Mouse (Mus musculus) forebrain, postnatal 0 days (tissue): Measurements from ENCODE around the gene Nsun2. TPM values are rescaled to one million over a fixed set of nuclear protein-coding genes. Genes with fewer than 3 reads are reported as not detected.

ENCODE experiments used
- ATAC-seq: fragments of 200-750 bp; cut with Nextera tagmentation; 2 replicates; pipeline ENCODE4 v1.8.0; 2017; ENCODE audit warnings: mild to moderate bottlenecking, moderate library complexity
- DNase-seq: peaks from one replicate; pipeline ENCODE4 v3.0.0-alpha.2; 2015
- H3K27ac ChIP-seq: fragments of 300-500 bp; sonication (generic); 2 replicates; pipeline ENCODE4 v1.5.1; 2014; ENCODE audit warnings: low read depth, mild to moderate bottlenecking, antibody characterized with exemption, low read length, moderate library complexity, mixed read lengths
- H3K27me3 ChIP-seq: fragments of 300-500 bp; sonication (generic); 2 replicates; pipeline ENCODE4 v1.6.1; 2014; ENCODE audit warnings: mild to moderate bottlenecking, low read length, mixed read lengths; ENCODE audit not compliant: insufficient read depth
- H3K36me3 ChIP-seq: fragments of 300-500 bp; sonication (generic); 2 replicates; pipeline ENCODE4 v1.6.1; 2014; ENCODE audit warnings: mild to moderate bottlenecking, moderate library complexity; ENCODE audit not compliant: insufficient read depth
- H3K4me1 ChIP-seq: fragments of 300-500 bp; sonication (generic); 2 replicates; pipeline ENCODE4 v1.6.1; 2014; ENCODE audit warnings: antibody characterized with exemption; ENCODE audit not compliant: insufficient read depth
- H3K4me2 ChIP-seq: fragments of 300-500 bp; sonication (generic); 2 replicates; pipeline ENCODE4 v1.6.1; 2014; ENCODE audit warnings: low read depth, mild to moderate bottlenecking, moderate library complexity
- H3K4me3 ChIP-seq: fragments of 300-500 bp; sonication (generic); 2 replicates; pipeline ENCODE4 v1.5.1; 2014; ENCODE audit warnings: low read depth, low read length, mixed read lengths
- H3K9ac ChIP-seq: fragments of 300-500 bp; sonication (generic); 2 replicates; pipeline ENCODE4 v1.6.1; 2014; ENCODE audit warnings: mild to moderate bottlenecking
- H3K9me3 ChIP-seq: fragments of 300-500 bp; sonication (generic); 2 replicates; pipeline ENCODE4 v1.6.1; 2016; ENCODE audit warnings: low read length
- CTCF ChIP-seq: sonication (generic); IDR thresholded peaks from 2 replicates; pipeline ENCODE4 v1.5.1; 2016; ENCODE audit warnings: antibody characterized with exemption, control low read depth, low read depth
- WGBS: fragments of 180-500 bp; shearing (Covaris S2); extraction: QIAGEN DNeasy Blood & Tissue Kit; methylation state at CpG from one replicate; pipeline ENCODE4 v1.1.7; 2014; 5-methylcytosine and 5-hydroxymethylcytosine counted together
- polyA plus RNA-seq: library from polyadenylated mRNA; unstranded; fragments of >200 nt; fragmentation: Nextera tagmentation; extraction: Ambion mirVana; gene quantifications from 2 replicates; pipeline ENCODE4 v1.2.1, GENCODE M21; 2015
- total RNA-seq: library from RNA; depleted of rRNA; stranded (reverse); fragments of >200 nt; gene quantifications from 2 replicates; pipeline ENCODE4 v1.2.3, GENCODE M21; 2014

The Nsun2 gene
- total and polyA plus RNA-seq, 2 experiments from 2014 or later: 64.3 to 74.4 TPM

DNA sequence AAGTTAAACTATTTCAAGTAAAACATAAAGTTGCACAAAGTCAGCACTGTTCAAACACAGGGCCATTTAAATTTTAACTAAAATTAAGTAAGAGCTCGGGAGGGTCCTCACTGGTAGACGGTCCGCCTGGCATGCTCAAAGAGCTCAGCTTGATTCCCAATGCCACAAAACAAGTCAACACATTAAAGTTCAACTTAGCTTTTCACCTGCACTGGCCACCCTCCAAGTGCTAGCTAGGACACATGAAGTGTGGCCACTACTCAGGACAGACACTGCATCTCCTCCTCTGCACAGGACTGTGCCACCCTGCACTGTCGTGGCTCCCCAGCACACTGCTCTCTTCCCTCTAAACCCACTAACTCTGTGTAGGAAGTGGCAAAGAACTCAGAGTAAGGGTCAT lies 7.7 kb upstream of the Nsun2 start:
- H3K27ac ChIP-seq: no peak overlapping the region
- H3K36me3 ChIP-seq: no peaks in the 10 kb centered on the region
- no peak overlapping the region for H3K4me3 ChIP-seq
- DNase-seq (no peak), ATAC-seq (no peak)
- no peaks in the 10 kb centered on the region for H3K27me3 ChIP-seq
- H3K9ac ChIP-seq: no peak overlapping the region
- WGBS: 56% methylated on average over 4 of the region's 4 CpGs
- no peak for TF ChIP-seq CTCF
- H3K4me2 ChIP-seq: no peak overlapping the region
- no peaks in the 10 kb centered on the region for H3K9me3 ChIP-seq
- H3K4me1 ChIP-seq: peaks cover 7% of the 10 kb centered on the region; the same call in 1 of the 2 replicates

DNA sequence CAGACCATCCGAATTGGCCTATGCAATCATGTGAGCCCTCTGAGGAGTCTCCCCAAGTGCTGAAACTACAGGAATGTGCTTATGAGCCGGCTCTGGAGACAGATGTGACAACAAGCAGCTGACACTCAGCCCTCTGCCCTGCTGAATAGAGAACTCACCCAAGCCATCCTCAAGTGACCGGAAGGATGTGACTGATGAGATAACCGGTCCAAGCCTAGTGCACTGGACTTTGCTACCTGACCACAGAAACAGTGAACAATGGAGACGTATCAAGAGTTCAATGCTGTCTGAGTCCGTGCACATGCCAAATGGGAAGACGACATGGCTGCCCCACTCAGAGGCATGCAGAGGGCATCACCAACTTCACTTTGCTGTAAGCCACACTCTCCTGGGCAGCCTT lies 5.0 kb upstream of the Nsun2 start:
- H3K9me3 ChIP-seq: no peaks in the 10 kb centered on the region
- ATAC-seq: no peak
- TF ChIP-seq CTCF: no peak
- 80% methylated on average over 7 of the region's 7 CpGs for WGBS
- no peak overlapping the region for H3K4me3 ChIP-seq
- H3K9ac ChIP-seq: no peak overlapping the region
- no peak overlapping the region for H3K27ac ChIP-seq
- H3K36me3 ChIP-seq: no peaks in the 10 kb centered on the region
- no peaks in the 10 kb centered on the region for H3K27me3 ChIP-seq
- H3K4me2 ChIP-seq: no peak overlapping the region
- peaks cover 27% of the 10 kb centered on the region for H3K4me1 ChIP-seq
- DNase-seq: no peak

DNA sequence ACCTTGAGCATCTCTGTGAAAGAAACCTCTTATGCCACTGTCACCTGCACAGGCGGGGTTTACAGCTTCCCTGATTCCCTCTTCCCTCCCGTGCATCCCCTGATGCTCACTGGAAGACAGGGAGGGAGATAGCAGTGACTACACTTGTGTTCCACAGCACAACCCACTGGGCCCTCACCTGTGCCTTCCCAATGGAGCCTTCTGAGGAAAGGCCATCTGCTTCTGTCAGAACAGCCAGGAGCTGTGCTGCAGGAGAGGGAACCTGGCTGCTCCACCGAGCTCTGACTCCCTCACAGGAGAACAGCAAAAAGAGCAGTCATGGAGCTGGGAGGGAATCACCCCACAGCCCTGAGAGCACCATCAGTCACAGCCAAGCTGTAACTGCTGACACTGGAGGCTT lies 3.4 kb upstream of the Nsun2 start:
- Histone ChIP-seq H3K27ac (no peak overlapping the region), H3K4me2 (no peak overlapping the region), H3K4me3 (no peak overlapping the region), H3K36me3 (no peaks in the 10 kb centered on the region), H3K9ac (no peak overlapping the region), H3K27me3 (no peaks in the 10 kb centered on the region), H3K9me3 (no peaks in the 10 kb centered on the region), H3K4me1 (peaks cover 27% of the 10 kb centered on the region)
- 61% methylated on average over 3 of the region's 3 CpGs for WGBS
- TF ChIP-seq CTCF: no peak
- ATAC-seq (no peak), DNase-seq (no peak)

DNA sequence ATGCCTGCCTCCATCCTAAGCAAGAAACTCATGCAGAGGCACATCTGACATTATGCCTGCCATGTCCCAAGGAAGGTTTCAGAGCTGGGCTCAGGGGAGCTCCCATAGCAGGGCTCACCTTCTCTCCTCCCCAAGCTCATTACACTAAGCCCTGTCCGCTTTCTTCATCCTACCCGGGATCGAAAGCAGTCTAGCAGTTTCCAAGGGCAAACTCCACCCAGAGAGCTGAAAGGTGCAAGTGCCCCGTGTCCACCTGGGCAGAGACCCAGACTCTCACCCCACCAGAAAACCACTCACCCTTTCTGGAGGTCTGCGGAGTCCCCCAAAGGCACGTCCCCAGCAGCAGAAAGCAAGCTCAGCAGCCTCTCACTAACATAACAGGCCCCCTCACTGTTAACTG lies 2.6 kb upstream of the Nsun2 start:
- no peaks in the 10 kb centered on the region for H3K9me3 ChIP-seq
- peaks cover 24% of the 10 kb centered on the region for H3K4me1 ChIP-seq
- peak overlapping the region; percentile 83; the same call in 1 of the 2 replicates for H3K4me3 ChIP-seq
- H3K4me2 ChIP-seq: peak overlapping the region; percentile 80
- no peaks in the 10 kb centered on the region for H3K36me3 ChIP-seq
- DNase-seq: no peak
- no peaks in the 10 kb centered on the region for H3K27me3 ChIP-seq
- H3K9ac ChIP-seq: peak overlapping the region; percentile 31; the same call in 1 of the 2 replicates
- no peak for TF ChIP-seq CTCF
- no peak for ATAC-seq
- no peak overlapping the region for H3K27ac ChIP-seq
- WGBS: 74% methylated on average over 6 of the region's 6 CpGs

DNA sequence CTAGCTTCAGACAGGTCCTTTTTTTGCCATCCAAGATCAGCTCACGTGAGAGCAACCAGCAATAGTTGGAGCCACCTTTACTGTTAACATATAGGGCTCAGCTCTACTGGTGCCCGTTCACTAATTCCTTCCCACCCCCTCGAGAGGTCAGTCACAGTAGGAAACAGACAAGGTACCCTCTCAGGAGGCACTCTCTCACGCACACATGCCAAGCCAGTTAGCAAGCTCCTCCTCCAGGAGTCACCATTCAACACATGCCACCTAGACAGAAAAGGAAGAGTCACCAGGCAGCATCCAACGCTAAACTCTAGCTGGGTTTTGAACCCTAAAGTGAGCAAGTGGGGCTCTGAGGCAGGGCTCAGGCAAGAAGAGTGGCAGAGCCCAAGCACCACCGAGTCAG lies 2.1 kb upstream of the Nsun2 start:
- no peak overlapping the region for H3K27ac ChIP-seq
- H3K36me3 ChIP-seq: no peaks in the 10 kb centered on the region
- TF ChIP-seq CTCF: no peak
- peak overlapping the region; percentile 83 for H3K4me3 ChIP-seq
- DNase-seq (no peak), ATAC-seq (no peak)
- no peaks in the 10 kb centered on the region for H3K27me3 ChIP-seq
- H3K9me3 ChIP-seq: no peaks in the 10 kb centered on the region
- 41% methylated on average over 6 of the region's 6 CpGs for WGBS
- H3K4me1 ChIP-seq: peaks cover 23% of the 10 kb centered on the region
- H3K4me2 ChIP-seq: peak overlapping the region; percentile 80
- 0 out of 2 replicates have a peak overlapping the region, but pooled peaks have one; percentile 31 for H3K9ac ChIP-seq

DNA sequence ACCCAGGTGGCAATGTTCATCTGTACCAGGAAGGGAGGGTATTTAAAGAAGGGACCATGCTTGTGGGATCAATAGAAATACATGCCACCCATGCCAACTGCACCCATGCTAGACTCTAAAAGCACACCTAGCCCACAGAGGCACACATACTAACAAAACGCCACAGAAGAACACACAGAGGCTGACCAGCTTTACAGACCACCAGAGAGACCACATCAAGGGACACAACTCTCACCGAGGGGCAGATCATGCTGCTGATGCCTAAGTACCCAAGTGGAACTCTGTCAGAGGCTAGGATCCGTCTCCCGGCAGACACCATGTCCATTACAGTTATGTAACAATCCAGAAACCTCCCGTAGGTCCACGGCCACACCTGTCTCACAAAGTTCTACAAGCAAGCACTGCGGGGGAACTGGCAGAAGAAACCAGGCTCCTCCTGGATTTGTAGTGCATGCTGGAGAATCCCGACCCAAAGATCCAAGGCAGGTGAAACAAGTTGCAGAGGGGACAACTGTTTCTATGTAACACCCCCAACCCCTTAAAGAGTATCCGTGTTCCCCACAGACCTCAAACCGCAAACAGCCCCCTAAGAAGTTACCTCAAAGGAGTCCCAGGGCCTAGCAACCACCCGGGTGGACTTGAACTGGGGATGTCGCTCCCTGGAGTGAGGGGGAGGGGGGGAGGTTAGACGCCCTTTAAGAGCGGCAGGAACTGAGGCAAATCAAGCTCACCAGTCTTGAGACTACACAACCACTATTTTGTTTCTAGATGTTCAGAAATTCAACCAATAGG lies 1.2 kb upstream of the Nsun2 start:
- no peak for TF ChIP-seq CTCF
- 16% methylated on average over 14 of the region's 14 CpGs for whole genome bisulfite sequencing
- Histone ChIP-seq H3K9me3 (no peaks in the 10 kb centered on the region), H3K4me1 (peaks cover 23% of the 10 kb centered on the region), H3K4me2 (peak overlapping the region; percentile 80), H3K27ac (no peak overlapping the region), H3K36me3 (no peaks in the 10 kb centered on the region), H3K9ac (peak overlapping the region; percentile 81), H3K27me3 (no peaks in the 10 kb centered on the region), H3K4me3 (peak overlapping the region; percentile 83)
- DNase-seq (no peak), ATAC-seq (no peak)

DNA sequence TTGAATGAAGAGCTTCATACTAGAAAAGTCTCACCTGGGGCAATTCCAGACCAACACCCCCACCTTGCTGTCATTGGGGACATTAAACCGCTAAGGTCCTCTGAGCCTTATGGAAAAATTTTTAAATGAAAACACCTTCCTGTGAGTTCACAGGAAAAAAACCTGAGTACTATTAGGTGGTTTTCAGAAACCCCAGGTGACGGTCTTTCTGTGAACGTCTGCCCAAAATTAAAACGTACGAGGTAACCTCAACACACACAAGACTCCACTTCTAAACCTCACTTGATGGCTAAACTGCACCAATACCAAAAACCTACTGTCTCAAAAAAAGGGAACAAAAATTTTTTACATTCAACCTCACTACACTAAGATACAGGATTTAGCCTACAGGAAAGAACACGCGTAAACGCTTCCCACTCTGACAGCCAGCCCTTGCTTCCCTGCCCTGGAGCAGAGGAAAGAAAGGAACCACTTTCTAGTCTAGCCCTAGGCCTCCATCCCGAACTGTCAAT lies 597 bp upstream of the Nsun2 start:
- no peak for DNase-seq
- Histone ChIP-seq H3K9me3 (no peaks in the 10 kb centered on the region), H3K36me3 (no peaks in the 10 kb centered on the region), H3K27ac (peak overlapping the region; percentile 96), H3K4me3 (peak overlapping the region; percentile 83), H3K9ac (peak overlapping the region; percentile 81), H3K4me2 (peak overlapping the region; percentile 80), H3K27me3 (no peaks in the 10 kb centered on the region), H3K4me1 (peaks cover 23% of the 10 kb centered on the region)
- TF ChIP-seq CTCF: no peak
- ATAC-seq: no peak
- WGBS: 1% methylated on average over 9 of the region's 9 CpGs
